Mouse (Mus musculus): ENCODE results near the gene Plch2.

Gene Plch2

DNA sequence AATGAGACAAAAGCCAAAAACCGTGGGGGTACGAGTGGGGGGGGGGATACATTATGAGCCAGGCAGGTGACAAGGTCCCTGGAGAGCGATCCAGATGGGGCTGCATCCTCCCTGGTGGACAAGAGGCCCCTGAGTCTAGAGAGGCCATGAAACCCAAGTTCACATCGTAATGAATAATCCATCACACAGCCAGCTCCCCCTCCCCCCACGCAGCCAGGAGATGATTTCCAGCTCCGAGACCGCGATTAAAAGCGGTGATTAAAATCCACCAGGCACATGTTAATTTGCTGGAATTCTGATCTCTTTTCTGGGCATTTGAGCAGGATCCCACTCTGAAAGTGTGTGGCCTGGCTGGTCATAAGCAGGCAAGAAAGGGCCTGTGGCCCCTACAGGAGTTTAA is 35.8 kb downstream of the Plch2 start:
- DNase-seq (ENCODE audit: low read depth): no peak

DNA sequence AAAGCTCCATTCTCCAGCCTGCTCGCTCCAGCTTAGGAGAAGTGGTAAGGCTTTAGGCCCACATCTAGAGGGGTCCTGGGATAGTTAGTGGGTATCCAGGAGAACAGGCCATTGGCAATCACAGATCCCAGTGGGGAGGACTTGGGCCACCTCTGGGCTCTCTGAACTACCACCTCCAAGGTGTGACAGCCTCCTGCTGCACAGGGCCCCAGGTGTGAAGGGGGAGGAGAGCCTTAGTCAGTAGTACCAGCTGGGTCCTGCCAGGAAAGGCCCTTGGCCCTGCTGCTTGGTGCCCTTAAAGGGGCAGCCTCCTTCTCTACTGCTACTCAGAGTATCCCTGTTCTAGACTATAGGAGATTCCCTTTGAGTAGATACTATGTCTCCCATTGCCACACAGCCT is 36.4 kb downstream of the Plch2 start:
- DNase-seq (ENCODE audit: low read depth): no peak

DNA sequence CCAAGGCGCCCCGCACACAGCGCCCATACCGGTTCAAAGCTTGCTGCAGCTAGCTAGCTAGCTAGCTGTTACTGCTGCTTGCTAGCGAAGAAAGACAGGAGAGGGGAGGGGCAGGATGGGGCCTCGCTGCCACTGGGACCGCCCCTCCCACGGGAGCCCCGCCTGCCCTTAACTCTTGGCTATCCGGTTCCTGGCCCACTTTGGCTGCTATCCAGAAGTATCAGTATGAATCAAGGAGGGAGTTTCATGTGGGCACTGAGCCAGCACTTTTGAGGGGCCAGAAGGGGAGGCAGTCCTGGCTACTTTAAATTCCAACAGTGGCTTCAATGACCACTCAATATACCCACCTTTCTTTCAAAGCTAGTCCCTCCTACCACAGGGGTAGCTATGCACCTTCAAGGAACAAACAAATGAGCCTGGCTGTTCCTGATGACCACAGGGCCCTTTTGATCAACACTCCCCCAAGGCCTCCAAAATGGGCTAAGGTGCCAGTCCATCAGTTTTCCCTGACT is 37.2 kb downstream of the Plch2 start:
- DNase-seq (ENCODE audit: low read depth): peak; percentile 22

DNA sequence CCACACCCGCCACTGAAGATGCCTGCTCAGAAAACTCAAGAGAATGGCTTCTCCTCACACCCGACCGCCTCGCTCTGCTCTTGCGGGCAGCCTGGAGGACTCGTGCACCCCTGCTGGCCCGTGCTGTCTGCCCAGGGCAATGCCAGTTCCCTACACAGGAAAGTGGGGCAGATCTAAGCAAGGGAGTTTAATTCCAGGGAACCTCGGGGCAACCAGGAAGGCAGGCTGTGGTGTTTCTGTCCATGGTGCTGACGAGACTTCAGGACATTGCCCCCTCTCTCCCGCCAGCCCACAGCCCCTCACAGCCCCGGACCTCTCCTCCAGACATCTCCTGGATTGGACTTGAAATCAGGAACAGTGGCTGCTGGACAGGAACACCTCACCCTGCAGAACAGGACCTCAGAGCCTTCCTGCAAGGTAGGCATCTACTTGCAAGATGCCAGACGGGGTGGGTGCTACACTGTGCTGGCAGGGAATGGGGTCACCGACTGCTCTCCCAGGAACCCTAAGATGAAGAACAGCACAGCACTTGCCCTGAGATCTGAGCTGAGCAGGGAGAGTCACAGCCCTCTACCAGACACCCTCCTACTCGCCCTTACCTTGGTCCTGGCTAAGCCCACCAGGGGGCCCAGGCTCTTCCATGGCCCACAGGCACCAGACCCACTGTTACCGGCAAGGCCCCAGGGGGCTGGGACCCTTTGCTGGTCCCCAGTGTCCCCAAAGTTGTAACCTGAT is 37.8 kb downstream of the Plch2 start:
- DNase-seq (ENCODE audit: low read depth): peak; percentile 27

DNA sequence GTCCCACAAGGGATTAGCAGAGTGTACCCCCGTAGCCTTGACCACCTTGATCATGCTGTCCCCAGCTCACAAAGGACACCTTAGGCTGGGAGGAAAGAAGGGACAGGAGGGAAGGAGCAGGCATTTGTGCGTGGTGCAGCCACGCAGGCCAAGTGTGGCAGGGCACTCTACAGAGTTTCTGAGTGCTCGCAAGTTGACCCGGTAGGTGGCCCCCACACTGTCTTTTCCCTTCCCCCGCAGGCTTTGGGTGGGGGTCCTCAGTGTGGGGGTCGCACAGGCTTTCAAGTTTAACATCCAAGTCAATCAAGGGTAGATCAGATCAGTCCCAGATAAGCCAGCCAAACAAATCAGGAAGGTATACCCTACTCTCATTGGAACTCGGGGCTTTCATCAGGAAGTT is 38.5 kb downstream of the Plch2 start:
- no peak for DNase-seq (ENCODE audit: low read depth)

DNA sequence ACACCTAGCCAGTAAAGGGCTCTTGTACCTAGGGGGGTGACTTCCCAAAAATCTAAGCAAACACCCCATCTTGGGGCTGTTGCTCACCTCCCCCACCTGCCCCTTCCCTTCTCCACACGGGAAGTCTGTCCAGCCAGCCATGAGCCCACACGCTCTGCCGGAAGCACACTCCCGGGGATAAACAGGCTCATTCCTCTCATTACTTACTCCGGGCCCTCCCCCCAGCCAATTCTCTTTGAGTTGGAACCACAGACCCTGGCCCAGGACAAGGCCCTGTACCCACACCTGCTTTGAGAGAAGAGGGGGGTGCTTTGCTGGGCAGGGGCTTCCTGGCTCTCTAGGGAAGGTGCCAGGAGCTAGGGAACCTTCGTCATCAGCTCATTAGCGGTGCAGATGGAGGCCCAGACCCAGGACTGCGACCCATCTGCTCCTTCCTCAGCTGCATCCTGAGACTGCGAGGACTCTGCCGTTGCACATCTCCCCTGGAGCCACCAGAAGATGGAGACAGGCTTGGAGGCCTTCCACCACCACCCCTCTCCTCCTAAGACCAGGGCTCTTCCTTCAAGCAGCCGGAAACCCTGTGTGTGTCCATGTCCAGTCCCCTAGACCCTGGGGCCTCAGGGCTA is 39.2 kb downstream of the Plch2 start:
- DNase-seq (ENCODE audit: low read depth): no peak

DNA sequence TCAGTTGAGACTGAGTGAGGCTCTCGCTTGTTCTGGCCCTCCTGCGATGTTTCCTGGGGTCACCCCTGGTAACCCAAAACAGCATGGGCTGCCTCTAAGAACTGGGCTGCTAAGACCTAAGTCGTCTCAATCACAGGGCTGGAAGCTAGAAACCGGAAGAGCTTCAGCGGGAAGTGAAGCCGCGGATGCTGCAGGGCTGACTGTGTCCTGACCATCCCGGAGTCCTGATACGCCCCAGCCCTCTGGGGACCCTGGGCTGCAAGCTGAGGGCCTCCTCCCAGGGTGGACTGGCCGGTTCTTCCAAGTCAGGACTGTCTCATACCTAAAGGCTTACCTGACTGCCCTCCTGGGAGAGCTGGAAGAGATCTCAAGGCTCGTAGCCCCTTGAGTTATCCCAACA is 39.8 kb downstream of the Plch2 start:
- no peak for DNase-seq (ENCODE audit: low read depth)

DNA sequence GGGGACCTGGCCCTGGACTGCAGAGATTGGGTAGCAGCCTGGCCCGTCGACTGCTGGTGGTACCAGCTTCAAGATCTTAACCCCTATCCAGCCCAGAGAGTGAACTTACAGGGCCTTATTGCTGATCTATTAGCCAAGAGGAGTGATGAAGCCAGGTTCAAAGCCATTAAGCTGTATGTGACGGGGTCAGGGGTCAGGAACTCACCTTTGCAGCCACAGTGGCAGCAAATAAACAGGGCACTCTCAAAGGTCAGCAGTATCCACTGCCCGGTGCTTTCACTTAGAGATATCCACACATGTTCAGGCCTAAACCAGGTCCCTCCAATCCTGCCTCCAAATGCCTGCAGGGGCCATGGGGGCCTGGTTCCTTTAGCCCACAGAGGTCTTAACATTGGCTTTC is 41.0 kb downstream of the Plch2 start:
- DNase-seq (ENCODE audit: low read depth): no peak

DNA sequence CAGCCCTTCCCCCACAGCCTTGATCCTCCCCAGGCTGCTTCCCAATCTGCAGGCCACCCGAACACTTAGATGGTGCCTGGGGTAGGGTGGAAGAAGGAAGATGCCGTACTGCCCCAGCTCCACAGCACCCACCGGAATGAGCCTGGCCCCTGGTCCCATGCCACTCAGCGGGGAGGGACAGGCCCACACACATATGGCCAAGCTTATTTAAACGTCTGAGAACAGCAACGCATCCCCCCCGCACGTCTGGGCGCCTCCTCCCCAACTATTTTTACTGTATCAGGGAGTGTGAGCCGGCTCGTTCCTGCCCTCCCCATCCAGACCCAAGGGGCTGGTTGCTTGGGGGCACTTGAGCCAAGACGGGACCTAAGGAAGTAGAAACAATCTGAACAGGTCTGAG is 41.8 kb downstream of the Plch2 start:
- no peak for DNase-seq (ENCODE audit: low read depth)

DNA sequence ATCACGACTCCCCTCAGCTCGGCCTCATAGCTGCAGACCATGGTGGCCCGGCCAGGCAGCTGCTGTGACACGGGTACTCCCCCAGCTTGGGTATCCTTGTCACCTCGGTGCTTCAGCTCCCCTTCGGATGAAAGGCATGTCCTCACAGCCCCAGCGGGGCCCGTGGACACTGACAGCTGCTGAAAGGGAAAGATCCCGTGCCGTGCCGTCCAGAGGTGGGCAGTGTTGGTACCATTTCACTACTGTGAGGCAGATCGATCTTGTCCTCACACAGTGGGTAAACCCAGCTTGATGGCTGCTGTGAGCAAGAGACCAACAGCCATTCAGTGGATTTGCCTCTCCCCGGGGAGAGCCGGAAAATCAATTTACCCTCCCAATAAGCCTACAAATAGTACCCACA is 42.3 kb downstream of the Plch2 start:
- DNase-seq (ENCODE audit: low read depth): no peak

DNA sequence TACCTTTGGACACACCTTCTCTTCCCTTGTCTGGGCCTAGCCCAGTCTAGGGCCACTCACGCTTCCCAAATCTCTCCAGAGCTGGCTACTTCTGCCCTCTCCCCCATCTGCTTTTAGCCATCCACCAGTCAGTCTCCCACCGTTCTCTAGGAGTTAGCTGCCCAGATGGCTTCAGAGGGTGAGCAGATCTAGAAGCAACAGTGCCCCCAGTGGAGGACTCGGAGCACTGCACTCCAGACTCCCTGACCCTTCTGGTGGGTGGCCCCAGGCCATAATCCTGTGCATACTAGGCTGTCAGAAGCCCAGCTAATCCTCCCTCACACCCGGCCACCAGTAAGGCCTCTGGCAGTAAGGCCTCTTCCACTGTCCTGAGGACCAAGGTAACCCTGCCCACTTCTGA is 43.8 kb downstream of the Plch2 start:
- DNase-seq (ENCODE audit: low read depth): peak; percentile 72

DNA sequence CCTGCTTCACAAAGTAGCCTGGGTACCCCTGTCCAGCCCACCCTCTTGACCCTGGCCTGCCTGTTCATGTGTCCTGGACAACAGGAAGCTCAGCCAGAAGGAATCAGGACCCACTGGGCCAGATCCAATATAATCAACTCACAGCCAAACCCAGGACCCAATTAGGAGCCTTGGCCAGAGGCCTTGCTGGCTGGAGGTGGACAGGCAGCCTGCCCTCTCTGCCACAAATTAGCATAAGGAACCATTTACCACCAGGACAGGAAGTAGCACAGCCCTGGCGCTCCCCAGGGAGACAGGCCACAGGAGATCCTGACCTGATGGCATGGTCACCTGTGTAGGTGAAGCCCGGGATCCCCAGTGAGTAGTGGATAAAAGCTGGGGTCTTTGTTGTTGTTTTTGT is 44.5 kb downstream of the Plch2 start:
- no peak for DNase-seq (ENCODE audit: low read depth)

DNA sequence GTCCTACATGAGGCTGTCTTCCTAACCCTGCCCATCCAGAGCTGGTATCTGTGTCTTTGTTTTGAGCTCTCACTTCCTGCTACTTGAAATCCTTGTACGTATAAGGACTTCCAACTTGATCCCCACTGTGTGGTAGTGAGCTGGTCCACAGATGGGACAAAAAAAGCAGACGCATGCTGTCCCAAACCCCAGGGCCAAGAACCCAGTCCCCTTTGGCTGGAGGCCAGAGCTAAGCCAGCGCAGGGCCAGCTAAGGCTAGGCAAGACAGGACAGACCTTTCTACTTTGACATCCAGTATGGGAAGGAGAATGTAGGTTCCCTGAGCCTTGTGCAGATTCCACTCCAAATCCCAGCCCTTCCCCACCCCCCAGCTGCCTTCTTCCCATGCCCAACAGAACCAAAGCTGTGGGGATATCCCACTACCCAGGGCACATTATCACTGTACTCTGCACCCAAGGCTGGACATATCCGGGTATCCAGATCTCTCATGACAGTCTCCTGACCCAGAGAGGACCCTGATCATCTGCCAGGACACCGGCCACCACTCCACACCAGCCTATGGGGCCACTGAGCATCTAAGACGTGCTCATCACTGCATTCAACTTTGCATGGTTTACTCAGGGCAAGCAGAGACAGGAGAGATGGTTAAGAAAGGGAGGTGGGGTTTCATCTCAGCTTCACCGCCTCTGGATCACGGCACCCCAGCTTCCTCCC is 45.1 kb downstream of the Plch2 start:
- no peak for DNase-seq (ENCODE audit: low read depth)

DNA sequence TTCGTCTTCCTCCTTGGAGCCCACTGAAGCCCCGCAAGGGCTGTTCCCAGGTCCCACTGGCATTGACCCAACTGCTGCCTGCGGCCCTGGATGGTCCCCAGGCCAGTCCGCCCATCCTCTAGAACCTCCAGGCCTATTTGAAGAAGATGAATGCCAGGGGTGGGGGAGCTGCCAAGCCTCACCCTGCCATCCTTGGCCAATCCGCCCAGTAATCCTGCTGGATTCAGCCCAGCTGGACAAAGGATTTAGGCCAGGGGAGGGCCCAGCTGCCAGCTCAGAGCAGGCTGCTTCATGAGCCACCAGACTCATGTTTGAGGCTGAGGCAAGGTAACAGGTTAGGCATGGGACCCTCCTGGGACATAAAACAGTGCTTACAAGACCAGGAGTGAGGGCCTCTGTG is 45.7 kb downstream of the Plch2 start:
- no peak for DNase-seq (ENCODE audit: low read depth)

DNA sequence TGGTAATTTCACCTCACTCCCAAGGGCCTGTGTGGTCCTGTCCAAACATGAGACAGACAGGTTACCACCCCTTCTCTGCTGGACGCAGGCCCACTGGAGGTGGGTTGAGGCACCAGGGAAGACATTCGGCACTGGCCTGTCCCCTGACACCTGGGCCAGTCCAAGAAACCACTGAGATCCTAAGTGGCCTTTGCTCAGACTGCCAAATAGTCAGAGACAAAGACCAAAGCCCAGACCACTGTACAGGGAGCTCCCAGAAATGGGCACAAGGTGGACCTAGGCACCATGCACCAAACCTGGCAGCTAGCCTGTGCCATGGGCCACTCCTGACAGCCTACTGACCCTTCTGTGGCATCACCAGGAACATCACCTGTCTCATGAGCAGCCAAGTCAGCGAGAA is 47.4 kb downstream of the Plch2 start:
- no peak for DNase-seq (ENCODE audit: low read depth)

DNA sequence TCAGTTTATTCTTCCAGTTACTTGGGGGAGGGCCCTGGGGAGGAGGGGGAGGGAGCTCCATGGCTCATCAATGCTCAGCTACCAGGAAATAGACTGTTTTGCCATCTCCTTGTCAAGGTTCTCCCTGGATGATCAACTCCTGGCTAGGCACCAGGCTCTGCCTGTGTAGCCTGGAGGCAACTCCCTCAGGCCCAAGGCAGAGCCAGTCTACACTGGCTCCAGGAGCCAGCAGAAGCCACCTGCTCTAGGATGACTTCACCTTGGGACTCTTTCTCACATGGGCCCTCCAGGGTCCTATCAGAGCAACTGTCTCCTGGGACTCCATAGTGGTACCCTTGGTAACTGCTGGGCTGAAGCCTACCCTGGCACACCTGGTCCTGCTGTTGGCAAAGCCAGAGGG is 48.5 kb downstream of the Plch2 start:
- no peak for DNase-seq (ENCODE audit: low read depth)

DNA sequence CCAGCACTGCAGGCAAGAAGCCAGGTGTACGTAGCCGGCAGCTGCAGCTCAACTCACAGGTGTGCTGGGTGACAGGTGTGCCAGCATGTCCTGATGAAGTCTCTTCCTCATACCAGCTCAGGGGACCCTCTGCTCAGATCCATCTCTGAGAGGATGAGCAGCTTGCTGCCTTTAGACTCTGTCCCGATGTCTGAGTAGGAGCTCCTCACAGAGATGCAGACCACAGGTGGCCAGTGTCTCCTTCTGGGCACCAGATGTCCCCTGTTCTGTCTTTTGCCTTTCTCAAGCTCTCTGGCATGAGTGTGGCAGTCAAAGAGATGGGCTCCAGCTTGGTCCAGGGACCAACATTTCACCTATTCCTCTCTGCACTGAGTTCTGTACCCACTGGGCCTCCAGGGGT is 48.9 kb downstream of the Plch2 start:
- no peak for DNase-seq (ENCODE audit: low read depth)

DNA sequence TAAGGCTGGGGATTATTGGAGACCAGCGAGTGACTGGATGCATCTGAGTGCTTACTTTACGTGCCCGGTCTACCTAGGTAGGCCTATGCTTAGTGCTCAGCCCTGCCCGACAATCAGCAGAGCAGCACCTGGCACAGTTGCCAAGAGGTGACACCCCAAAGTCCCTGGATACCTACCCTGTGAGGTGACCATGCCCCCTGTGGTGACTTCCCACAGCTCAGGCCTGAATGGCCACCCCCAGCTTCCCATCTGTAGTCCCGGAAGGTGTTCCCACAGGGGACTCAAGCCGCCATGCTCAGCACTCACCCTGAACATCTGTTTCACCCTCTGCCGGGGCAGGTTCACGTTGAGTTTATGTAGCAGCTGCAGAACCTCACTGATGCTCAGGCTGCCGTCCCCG is 50.3 kb downstream of the Plch2 start:
- DNase-seq (ENCODE audit: low read depth): no peak

DNA sequence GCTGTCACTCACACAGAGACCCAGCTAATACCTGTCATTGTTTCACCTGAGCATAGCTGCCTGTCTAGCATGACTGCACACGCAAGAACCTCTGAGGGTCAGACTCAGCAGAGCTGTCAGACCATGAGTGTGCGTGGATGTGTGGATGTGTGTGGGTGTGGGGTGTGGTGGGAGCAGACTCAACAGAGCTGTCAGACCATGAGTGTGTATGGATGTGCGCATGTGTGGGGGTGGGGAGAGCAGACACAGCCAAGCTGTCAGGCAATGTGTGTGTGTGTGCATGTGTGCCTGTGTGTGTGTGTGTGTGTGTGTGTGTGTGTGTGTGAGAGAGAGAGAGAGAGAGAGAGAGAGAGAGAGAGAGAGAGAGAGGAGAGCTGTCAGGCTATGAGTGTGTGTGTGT is 51.3 kb downstream of the Plch2 start:
- DNase-seq (ENCODE audit: low read depth): no peak

DNA sequence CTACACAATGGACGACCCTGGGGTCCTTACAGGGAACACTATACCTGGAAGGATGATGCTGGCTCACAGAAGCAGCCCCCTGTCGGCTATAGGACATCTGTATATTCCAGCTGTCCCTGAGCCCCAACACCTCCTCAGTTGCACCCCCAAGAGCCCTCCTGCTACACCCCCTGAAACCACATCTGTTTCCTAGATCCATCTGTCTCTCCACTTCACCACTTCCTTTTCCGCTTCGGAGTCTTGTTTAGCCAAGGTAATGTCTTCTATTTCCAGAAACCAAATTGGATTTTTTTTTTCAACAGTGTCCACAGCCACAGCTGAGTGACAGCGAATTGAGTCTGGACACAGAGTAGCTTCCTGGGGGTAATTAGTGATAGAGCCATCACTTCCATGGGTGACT is 57.2 kb downstream of the Plch2 start:
- DNase-seq (ENCODE audit: low read depth): no peak

DNA sequence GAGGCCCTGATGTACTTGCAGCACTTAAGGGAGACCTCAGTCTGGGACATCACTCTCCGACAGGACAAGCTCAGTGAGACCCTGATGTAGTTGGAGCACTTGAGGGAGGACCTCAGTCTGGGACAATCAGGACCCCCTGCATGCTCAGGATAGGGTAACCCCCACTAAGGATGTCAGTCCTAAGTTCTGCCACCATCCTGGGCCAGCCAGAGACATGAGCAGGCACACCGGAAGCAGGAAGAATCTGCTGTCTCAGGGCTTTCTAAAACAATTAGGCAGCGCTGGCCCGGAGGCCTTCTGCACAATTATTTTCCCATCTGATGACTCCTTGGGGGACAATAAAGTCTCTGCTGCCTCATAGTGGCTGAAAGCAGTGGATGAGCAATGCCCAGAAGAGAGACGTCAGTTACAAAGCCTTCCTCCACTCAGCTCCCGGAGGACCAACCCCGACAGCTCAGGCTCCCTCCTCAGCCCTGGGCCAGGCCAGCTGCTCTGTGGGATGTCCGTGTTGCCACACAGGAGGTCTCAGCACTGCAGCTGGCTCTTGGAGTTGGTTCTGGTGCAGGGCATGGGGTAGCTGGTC is 59.9 kb downstream of the Plch2 start:
- DNase-seq (ENCODE audit: low read depth): no peak

DNA sequence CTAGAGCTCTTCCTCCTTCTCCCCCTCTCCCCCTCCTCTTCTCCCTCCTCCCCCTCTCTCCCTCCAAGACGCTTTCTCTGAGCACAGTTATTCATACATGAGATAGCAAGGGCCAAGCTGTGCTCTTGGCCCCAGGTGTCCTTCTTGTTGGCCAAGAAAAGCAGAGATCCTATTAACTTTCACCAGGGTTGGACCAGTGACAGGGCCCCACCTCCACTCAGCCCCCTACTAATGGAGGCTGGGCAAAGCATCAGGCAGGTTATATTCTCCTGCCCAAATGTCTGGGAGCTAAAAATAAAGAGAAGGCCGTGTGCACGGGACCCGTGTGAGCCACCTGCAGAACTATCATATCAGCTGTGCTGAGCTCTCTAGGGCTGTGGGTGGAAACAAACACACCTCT is 61.7 kb downstream of the Plch2 start:
- no peak for DNase-seq (ENCODE audit: low read depth)

DNA sequence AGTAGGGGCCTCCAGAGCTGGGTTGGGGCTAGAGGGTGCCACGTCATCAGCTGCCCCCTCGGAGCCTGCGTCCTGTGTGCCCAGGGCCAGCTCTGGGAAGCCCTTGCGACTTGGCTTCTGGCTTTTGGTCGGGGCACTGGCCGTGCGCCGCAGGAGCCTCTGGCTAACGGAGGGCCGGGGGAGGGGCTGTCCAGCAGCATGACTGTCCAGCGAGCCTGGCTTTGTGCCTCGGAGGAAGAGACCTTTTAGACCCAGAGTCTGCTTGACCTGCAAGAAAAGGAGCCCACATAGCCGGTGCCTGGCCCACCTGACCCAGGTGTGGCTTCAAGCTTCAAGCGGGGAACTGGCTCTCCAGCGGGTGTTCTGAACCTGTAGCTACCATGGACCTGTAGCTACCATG is 69.8 kb downstream of the Plch2 start:
- DNase-seq (ENCODE audit: low read depth): no peak
